Mouse (Mus musculus) lung, embryonic 15.5 days (tissue): ENCODE data around the gene Zbtb25. TPM values are rescaled to one million over a fixed set of nuclear protein-coding genes. Genes with fewer than 3 reads are reported as not detected.
A peak's percentile ranks its signal among the peaks of the same experiment; 100 is the strongest.

ENCODE experiments used
- ATAC-seq: fragments of 200-750 bp; cut with Nextera tagmentation; 2 replicates; pipeline ENCODE4 v1.8.0; 2017; ENCODE audit warnings: moderate number of reproducible peaks, borderline replicate concordance; ENCODE audit not compliant: low FRiP score, low TSS enrichment; ENCODE audit errors: extremely low read depth
- H3K27ac ChIP-seq: fragments of 300-500 bp; sonication (generic); 2 replicates; pipeline ENCODE4 v1.5.1; 2015; ENCODE audit warnings: moderate library complexity, mild to moderate bottlenecking, inconsistent platforms
- H3K27me3 ChIP-seq: fragments of 300-500 bp; sonication (generic); 2 replicates; pipeline ENCODE4 v1.6.1; 2015; ENCODE audit warnings: inconsistent platforms
- H3K36me3 ChIP-seq: fragments of 300-500 bp; sonication (generic); 2 replicates; pipeline ENCODE4 v1.6.1; 2015; ENCODE audit warnings: inconsistent platforms
- H3K4me1 ChIP-seq: fragments of 300-500 bp; sonication (generic); 2 replicates; pipeline ENCODE4 v1.6.1; 2015; ENCODE audit warnings: inconsistent platforms
- H3K4me2 ChIP-seq: fragments of 300-500 bp; sonication (generic); 2 replicates; pipeline ENCODE4 v1.6.1; 2015; ENCODE audit warnings: inconsistent platforms, mild to moderate bottlenecking, moderate library complexity
- H3K4me3 ChIP-seq: fragments of 300-500 bp; sonication (generic); 2 replicates; pipeline ENCODE4 v1.5.1; 2015; ENCODE audit warnings: mild to moderate bottlenecking, inconsistent platforms
- H3K9ac ChIP-seq: fragments of 300-500 bp; sonication (generic); 2 replicates; pipeline ENCODE4 v1.6.1; 2015; ENCODE audit warnings: inconsistent platforms
- H3K9me3 ChIP-seq: fragments of 300-500 bp; sonication (generic); 2 replicates; pipeline ENCODE4 v1.6.1; 2016; ENCODE audit warnings: inconsistent platforms
- WGBS: fragments of 180-500 bp; shearing (Covaris S2); methylation state at CpG from one replicate; pipeline ENCODE4 v1.1.7; 2015; 5-methylcytosine and 5-hydroxymethylcytosine counted together
- polyA plus RNA-seq: library from polyadenylated mRNA; unstranded; fragments of >200 nt; fragmentation: Nextera tagmentation; extraction: Ambion mirVana; gene quantifications from 2 replicates; pipeline ENCODE4 v1.2.1, GENCODE M21; 2015

Gene Zbtb25
- polyA plus RNA-seq, 1 experiment from 2014 or later = 15.8 TPM

GRCm38 (mm10) chr12:76366276-76366675 lies 3.1 kb downstream of the Zbtb25 start:
- WGBS = 76% methylated on average over 3 of the region's 3 CpGs
- no peak for ATAC-seq
- Histone ChIP-seq H3K4me2 (no peak overlapping the region), H3K4me1 (peaks cover 23% of the 10 kb centered on the region), H3K9ac (no peak overlapping the region), H3K9me3 (no peaks in the 10 kb centered on the region), H3K27me3 (no peaks in the 10 kb centered on the region), H3K4me3 (no peak overlapping the region), H3K27ac (no peak overlapping the region), H3K36me3 (no peaks in the 10 kb centered on the region)

GRCm38 (mm10) chr12:76362303-76362676 lies 7.1 kb downstream of the Zbtb25 start:
- no peak for ATAC-seq
- Histone ChIP-seq H3K27ac (no peak overlapping the region), H3K4me2 (no peak overlapping the region), H3K36me3 (no peaks in the 10 kb centered on the region), H3K27me3 (no peaks in the 10 kb centered on the region), H3K9ac (no peak overlapping the region), H3K9me3 (no peaks in the 10 kb centered on the region), H3K4me1 (peaks cover 9% of the 10 kb centered on the region), H3K4me3 (no peak overlapping the region)
- WGBS = 74% methylated on average over 9 of the region's 9 CpGs

- Histone ChIP-seq H3K27me3 (no peaks in the 10 kb centered on the region), H3K4me2 (no peak overlapping the region), H3K4me1 (0 out of 2 replicates have a peak, but pooled peaks cover 5% of the 10 kb centered on the region), H3K4me3 (no peak overlapping the region), H3K27ac (no peak overlapping the region), H3K9ac (no peak overlapping the region), H3K36me3 (no peaks in the 10 kb centered on the region), H3K9me3 (no peaks in the 10 kb centered on the region)
- WGBS = 55% methylated on average over 9 of the region's 9 CpGs
- no peak for ATAC-seq
Measured at GRCm38 (mm10) chr12:76361405-76362302, 7.7 kb downstream of the Zbtb25 start.

DNA sequence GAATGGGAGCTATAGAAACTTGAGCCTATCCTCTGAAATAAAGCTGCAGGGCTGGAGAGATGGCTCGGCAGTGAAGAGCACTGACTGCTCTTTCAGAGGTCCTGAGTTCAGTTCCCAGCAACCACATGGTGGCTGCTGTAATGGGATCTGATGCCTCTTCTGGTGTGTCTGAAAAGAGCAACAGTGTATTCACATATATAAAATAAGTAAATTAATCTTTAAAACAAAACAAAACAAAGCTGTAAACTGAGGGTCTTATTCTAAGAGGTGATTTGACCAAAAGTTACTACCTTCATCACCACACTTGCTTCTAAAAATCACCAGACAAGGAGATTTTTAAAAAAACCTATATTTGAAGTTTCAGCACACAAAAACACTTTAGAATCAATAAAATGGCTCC lies 8.5 kb downstream of the Zbtb25 start:
- ATAC-seq = no peak
- 84% methylated on average over 1 of the region's 1 CpGs for WGBS
- Histone ChIP-seq H3K27ac (no peak overlapping the region), H3K36me3 (no peaks in the 10 kb centered on the region), H3K9ac (no peak overlapping the region), H3K4me2 (no peak overlapping the region), H3K9me3 (no peaks in the 10 kb centered on the region), H3K4me1 (0 out of 2 replicates have a peak, but pooled peaks cover 2% of the 10 kb centered on the region), H3K27me3 (no peaks in the 10 kb centered on the region), H3K4me3 (no peak overlapping the region)

DNA sequence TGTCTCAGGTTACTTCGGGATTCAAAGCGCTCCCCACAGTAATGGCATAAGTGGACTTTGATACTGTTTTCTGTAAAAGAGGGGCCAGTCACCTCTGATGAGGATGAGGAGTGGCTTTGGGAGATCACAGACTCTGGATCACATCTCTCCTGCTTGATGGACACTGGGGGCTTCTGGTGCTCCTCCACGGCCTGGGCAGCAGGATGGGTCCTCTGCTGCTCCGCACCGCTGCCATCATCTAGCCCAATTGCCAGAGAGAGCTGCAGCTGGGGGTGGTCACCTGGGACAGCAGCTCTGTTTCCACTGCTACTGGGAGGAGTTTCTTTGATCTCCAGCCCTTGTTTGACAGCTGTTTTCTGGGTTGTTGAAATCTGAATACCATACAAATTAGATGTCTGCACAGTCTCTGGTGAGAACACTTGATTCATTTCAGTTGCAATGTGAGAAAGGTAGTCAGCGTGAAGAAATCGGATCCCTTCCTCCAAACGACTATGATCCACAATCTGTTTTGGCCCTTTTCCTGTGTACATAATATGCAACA lies 19.7 kb downstream of the Zbtb25 start:
- no peaks in the 10 kb centered on the region for H3K27me3 ChIP-seq
- H3K36me3 ChIP-seq = peaks cover 14% of the 10 kb centered on the region; the same call in 1 of the 2 replicates
- no peak overlapping the region for H3K4me2 ChIP-seq
- no peak for ATAC-seq
- H3K4me3 ChIP-seq = no peak overlapping the region
- no peaks in the 10 kb centered on the region for H3K4me1 ChIP-seq
- no peak overlapping the region for H3K27ac ChIP-seq
- WGBS = 81% methylated on average over 8 of the region's 8 CpGs
- H3K9me3 ChIP-seq = no peaks in the 10 kb centered on the region
- H3K9ac ChIP-seq = no peak overlapping the region

DNA sequence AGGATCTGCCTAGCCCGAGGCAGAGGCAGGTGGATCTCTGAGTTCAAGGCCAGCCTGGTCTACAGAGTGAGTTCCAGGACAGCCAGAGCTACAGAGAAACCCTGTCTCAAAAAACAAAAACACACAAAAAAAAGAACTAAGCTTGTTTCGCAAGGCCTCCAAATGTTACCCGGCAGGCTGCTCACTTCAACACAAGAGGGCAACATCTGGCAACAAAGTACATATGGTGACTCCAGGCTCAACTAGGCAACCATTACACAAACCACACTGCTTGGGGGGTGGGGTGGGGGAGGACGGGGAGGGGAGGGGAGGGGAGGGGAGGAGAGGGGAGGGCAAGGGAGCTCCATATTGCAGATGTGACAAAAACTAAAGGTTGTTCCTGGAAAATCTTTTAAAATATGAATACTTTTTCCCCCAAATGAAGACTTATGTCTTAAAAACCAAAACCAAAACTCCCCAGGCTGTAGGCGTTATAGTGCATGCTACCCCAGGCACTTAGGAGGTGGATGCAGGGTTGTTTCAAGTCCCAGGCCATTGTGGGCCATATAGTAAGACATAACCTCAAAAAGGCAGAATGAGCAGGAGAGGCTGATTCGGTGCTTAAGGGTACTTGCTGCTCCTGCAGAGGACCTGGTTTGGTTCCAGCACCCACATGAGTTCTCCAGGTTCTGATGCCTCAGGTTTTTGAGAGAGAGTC lies 23.5 kb downstream of the Zbtb25 start:
- 74% methylated on average over 6 of the region's 6 CpGs for WGBS
- no peak overlapping the region for H3K9ac ChIP-seq
- H3K4me3 ChIP-seq = no peak overlapping the region
- H3K27me3 ChIP-seq = no peaks in the 10 kb centered on the region
- H3K27ac ChIP-seq = no peak overlapping the region
- H3K4me1 ChIP-seq = no peaks in the 10 kb centered on the region
- ATAC-seq = no peak
- no peaks in the 10 kb centered on the region for H3K9me3 ChIP-seq
- H3K36me3 ChIP-seq = peaks cover 11% of the 10 kb centered on the region; the same call in 1 of the 2 replicates
- H3K4me2 ChIP-seq = no peak overlapping the region

GRCm38 (mm10) chr12:76341080-76341479 lies 28.3 kb downstream of the Zbtb25 start:
- 0 out of 2 replicates have a peak, but pooled peaks cover 4% of the 10 kb centered on the region for H3K4me1 ChIP-seq
- WGBS = 4% methylated on average over 4 of the region's 4 CpGs
- no peaks in the 10 kb centered on the region for H3K27me3 ChIP-seq
- ATAC-seq = no peak
- no peaks in the 10 kb centered on the region for H3K36me3 ChIP-seq
- H3K4me2 ChIP-seq = no peak overlapping the region
- H3K27ac ChIP-seq = no peak overlapping the region
- H3K9me3 ChIP-seq = no peaks in the 10 kb centered on the region
- H3K4me3 ChIP-seq = no peak overlapping the region
- no peak overlapping the region for H3K9ac ChIP-seq

DNA sequence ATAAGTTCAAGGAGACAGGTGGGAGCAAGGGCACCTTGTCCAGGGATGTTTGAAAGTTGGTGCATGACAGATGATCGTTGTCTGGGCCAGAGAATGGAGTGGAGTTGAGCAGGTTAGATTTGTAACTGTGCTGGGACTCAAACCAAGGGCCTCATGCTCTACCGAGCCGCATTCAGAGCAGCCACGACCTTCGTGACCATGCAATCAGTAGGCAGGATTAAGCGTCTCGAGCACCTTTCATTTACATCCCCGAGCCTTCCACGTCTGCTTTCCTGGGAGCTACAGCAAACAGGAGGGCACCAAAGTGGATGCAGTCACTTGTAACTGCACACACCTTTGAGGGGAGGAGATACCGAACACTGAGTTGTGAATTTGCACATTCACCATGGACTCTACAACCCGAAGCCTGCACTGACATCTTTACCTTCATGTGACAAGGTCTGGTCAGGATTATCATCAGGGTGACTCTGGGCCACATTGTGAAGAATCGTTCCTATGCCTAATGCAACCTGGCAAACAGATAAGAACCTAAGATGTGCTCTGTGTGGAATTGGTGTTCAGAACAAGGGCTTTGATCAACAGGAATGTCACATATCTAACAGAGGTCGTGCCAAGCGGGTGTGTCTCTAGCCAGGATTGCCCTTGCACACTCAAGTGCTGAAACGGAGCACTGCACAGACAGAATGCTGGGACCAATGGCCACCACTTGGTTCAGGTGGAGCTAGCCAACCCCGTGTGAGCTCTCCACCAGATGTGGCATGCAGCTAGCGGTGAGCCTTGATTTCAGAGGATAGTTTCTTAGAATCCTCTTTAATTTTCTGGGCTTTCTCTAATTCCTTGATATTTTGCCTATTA lies 33.1 kb downstream of the Zbtb25 start:
- no peaks in the 10 kb centered on the region for H3K36me3 ChIP-seq
- ATAC-seq = no peak
- H3K9ac ChIP-seq = no peak overlapping the region
- peak overlapping the region; percentile 24; the same call in 1 of the 2 replicates for H3K27ac ChIP-seq
- WGBS = 58% methylated on average over 17 of the region's 17 CpGs
- H3K4me1 ChIP-seq = 0 out of 2 replicates have a peak, but pooled peaks cover 4% of the 10 kb centered on the region
- H3K4me3 ChIP-seq = no peak overlapping the region
- no peaks in the 10 kb centered on the region for H3K9me3 ChIP-seq
- H3K4me2 ChIP-seq = no peak overlapping the region
- H3K27me3 ChIP-seq = no peaks in the 10 kb centered on the region

DNA sequence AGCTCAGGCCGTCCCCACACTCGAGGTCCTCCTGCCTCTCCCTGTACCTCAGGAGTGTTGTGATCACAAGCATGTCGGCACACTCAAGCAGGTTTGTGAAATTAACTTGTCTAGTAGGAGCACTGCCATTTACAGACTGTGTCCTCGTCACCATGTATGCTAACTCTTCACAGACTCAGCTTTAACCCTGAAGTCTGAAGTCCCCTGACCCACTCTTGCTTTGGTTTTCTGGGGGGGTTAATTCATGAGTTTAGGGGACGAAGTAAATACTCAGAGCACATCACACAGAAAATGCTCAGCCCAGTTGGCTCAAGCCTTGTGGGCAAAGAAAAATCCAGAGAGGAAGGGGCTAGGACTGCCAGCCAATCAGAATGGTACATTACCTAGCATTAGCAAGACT lies 33.8 kb downstream of the Zbtb25 start:
- Histone ChIP-seq H3K4me3 (no peak overlapping the region), H3K9ac (no peak overlapping the region), H3K27ac (no peak overlapping the region), H3K27me3 (no peaks in the 10 kb centered on the region), H3K4me2 (no peak overlapping the region), H3K4me1 (0 out of 2 replicates have a peak, but pooled peaks cover 4% of the 10 kb centered on the region), H3K9me3 (no peaks in the 10 kb centered on the region), H3K36me3 (0 out of 2 replicates have a peak, but pooled peaks cover 4% of the 10 kb centered on the region)
- WGBS = 55% methylated on average over 5 of the region's 5 CpGs
- no peak for ATAC-seq

GRCm38 (mm10) chr12:76333688-76334087 lies 35.7 kb downstream of the Zbtb25 start:
- Histone ChIP-seq H3K36me3 (0 out of 2 replicates have a peak, but pooled peaks cover 4% of the 10 kb centered on the region), H3K27ac (no peak overlapping the region), H3K9me3 (no peaks in the 10 kb centered on the region), H3K27me3 (no peaks in the 10 kb centered on the region), H3K4me2 (no peak overlapping the region), H3K9ac (no peak overlapping the region), H3K4me3 (no peak overlapping the region), H3K4me1 (0 out of 2 replicates have a peak, but pooled peaks cover 4% of the 10 kb centered on the region)
- ATAC-seq = no peak
- WGBS = 92% methylated on average over 5 of the region's 5 CpGs
